Mouse (Mus musculus) neural tube, embryonic 12.5 days (tissue): ENCODE results near the gene N4bp3. TPM values are rescaled to one million over a fixed set of nuclear protein-coding genes. Genes with fewer than 3 reads are reported as not detected.
"Not testable (repeated sequence)": the region's sequence is repeated elsewhere in the genome, so short reads cannot be mapped to it uniquely, and the experiment has no call there.

Experiments
- ATAC-seq: fragments of 200-750 bp; cut with Nextera tagmentation; 2 replicates; pipeline ENCODE4 v1.8.0; 2017; ENCODE audit warnings: low read depth, mild to moderate bottlenecking, moderate TSS enrichment, moderate library complexity; ENCODE audit not compliant: low FRiP score
- H3K27ac ChIP-seq: fragments of 300-500 bp; sonication (generic); 2 replicates; pipeline ENCODE4 v1.5.1; 2016
- H3K27me3 ChIP-seq: fragments of 300-500 bp; sonication (generic); replicated peaks from 2 replicates; pipeline ENCODE4 v1.6.1; 2016; ENCODE audit warnings: mild to moderate bottlenecking
- H3K36me3 ChIP-seq: fragments of 300-500 bp; sonication (generic); 2 replicates; pipeline ENCODE4 v1.6.1; 2016; ENCODE audit warnings: mild to moderate bottlenecking
- H3K4me1 ChIP-seq: fragments of 300-500 bp; sonication (generic); 2 replicates; pipeline ENCODE4 v1.6.1; 2016
- H3K4me2 ChIP-seq: fragments of 300-500 bp; sonication (generic); replicated peaks from 2 replicates; pipeline ENCODE4 v1.6.1; 2016; ENCODE audit warnings: mild to moderate bottlenecking
- H3K4me3 ChIP-seq: fragments of 300-500 bp; sonication (generic); 2 replicates; pipeline ENCODE4 v1.5.1; 2016
- H3K9ac ChIP-seq: fragments of 300-500 bp; sonication (generic); 2 replicates; pipeline ENCODE4 v1.6.1; 2016; ENCODE audit warnings: mild to moderate bottlenecking
- H3K9me3 ChIP-seq: fragments of 300-500 bp; sonication (generic); 2 replicates; pipeline ENCODE4 v1.6.1; 2016; ENCODE audit warnings: mild to moderate bottlenecking
- WGBS: fragments of 180-500 bp; shearing (Covaris S2); methylation state at CpG from one replicate; pipeline ENCODE4 v1.1.7; 2016; 5-methylcytosine and 5-hydroxymethylcytosine counted together
- polyA plus RNA-seq: library from polyadenylated mRNA; unstranded; fragments of >200 nt; fragmentation: Nextera tagmentation; extraction: Ambion mirVana; gene quantifications from 2 replicates; pipeline ENCODE4 v1.2.1, GENCODE M21; 2016

N4bp3 gene
- polyA plus RNA-seq, 1 experiment from 2014 or later = 16.8 TPM

GRCm38 (mm10) chr11:51620084-51620483 is 30.6 kb downstream of the N4bp3 start:
- Histone ChIP-seq H3K9ac (peak overlapping the region; percentile 72), H3K36me3 (peaks cover 33% of the 10 kb centered on the region), H3K4me2 (peak overlapping the region; percentile 84), H3K4me1 (peaks cover 20% of the 10 kb centered on the region), H3K4me3 (peak overlapping the region; percentile 84), H3K27me3 (no peaks in the 10 kb centered on the region), H3K27ac (no peak overlapping the region), H3K9me3 (no peaks in the 10 kb centered on the region)
- ATAC-seq = no peak
- WGBS = 3% methylated on average over 11 of the region's 11 CpGs

GRCm38 (mm10) chr11:51619409-51620060 is 31.1 kb downstream of the N4bp3 start, which contains the start of gene Nhp2:
TSS of gene Nhp2 (plus strand) at chr11:51619735.
- H3K4me1 ChIP-seq = peaks cover 20% of the 10 kb centered on the region
- H3K27ac ChIP-seq = no peak within 1 kb of the TSS
- H3K4me2 ChIP-seq = peak within 1 kb of the TSS; percentile 84
- WGBS = under 1% methylated on average over 51 of the region's 51 CpGs
- peak; percentile 91 for ATAC-seq
- peak within 1 kb of the TSS; percentile 84 for H3K4me3 ChIP-seq
- peaks cover 28% of the 10 kb centered on the region for H3K36me3 ChIP-seq
- peak within 1 kb of the TSS; percentile 72 for H3K9ac ChIP-seq
- no peaks in the 10 kb centered on the region for H3K27me3 ChIP-seq
- no peaks in the 10 kb centered on the region for H3K9me3 ChIP-seq

- H3K27ac ChIP-seq = no peak overlapping the region
- peaks cover 22% of the 10 kb centered on the region for H3K36me3 ChIP-seq
- peak overlapping the region; percentile 17; the same call in 1 of the 2 replicates for H3K9ac ChIP-seq
- no peaks in the 10 kb centered on the region for H3K9me3 ChIP-seq
- 54% methylated on average over 8 of the region's 8 CpGs for WGBS
- H3K4me2 ChIP-seq = peak overlapping the region; percentile 84
- peaks cover 20% of the 10 kb centered on the region for H3K4me1 ChIP-seq
- peak overlapping the region; percentile 84 for H3K4me3 ChIP-seq
- no peaks in the 10 kb centered on the region for H3K27me3 ChIP-seq
- no peak for ATAC-seq
Measured at GRCm38 (mm10) chr11:51618894-51619408, 31.7 kb downstream of the N4bp3 start.

GRCm38 (mm10) chr11:51617693-51618092 is 32.9 kb downstream of the N4bp3 start:
- Histone ChIP-seq H3K4me3 (no peak overlapping the region), H3K9me3 (no peaks in the 10 kb centered on the region), H3K27ac (no peak overlapping the region), H3K4me2 (no peak overlapping the region), H3K36me3 (peaks cover 10% of the 10 kb centered on the region), H3K9ac (no peak overlapping the region), H3K4me1 (peaks cover 20% of the 10 kb centered on the region), H3K27me3 (no peaks in the 10 kb centered on the region)
- WGBS = 7% methylated on average over 4 of the region's 4 CpGs
- no peak for ATAC-seq

GRCm38 (mm10) chr11:51616113-51616512 is 34.5 kb downstream of the N4bp3 start:
- not testable (repeated sequence) for H3K36me3 ChIP-seq, ATAC-seq, H3K9ac ChIP-seq, H3K27me3 ChIP-seq, H3K9me3 ChIP-seq, H3K4me3 ChIP-seq, H3K27ac ChIP-seq
- WGBS = 96% methylated on average over 7 of the region's 7 CpGs
- H3K4me2 ChIP-seq = peak overlapping the region; percentile 59
- peaks cover 20% of the 10 kb centered on the region for H3K4me1 ChIP-seq

GRCm38 (mm10) chr11:51615601-51616000 is 35.0 kb downstream of the N4bp3 start:
- H3K27ac ChIP-seq = no peak overlapping the region
- no peaks in the 10 kb centered on the region for H3K36me3 ChIP-seq
- no peaks in the 10 kb centered on the region for H3K27me3 ChIP-seq
- no peaks in the 10 kb centered on the region for H3K9me3 ChIP-seq
- WGBS = 6% methylated on average over 14 of the region's 14 CpGs
- H3K4me3 ChIP-seq = peak overlapping the region; percentile 24
- peak overlapping the region; percentile 59 for H3K4me2 ChIP-seq
- peak overlapping the region; percentile 42; the same call in 1 of the 2 replicates for H3K9ac ChIP-seq
- peaks cover 14% of the 10 kb centered on the region for H3K4me1 ChIP-seq
- 0 out of 2 replicates have a peak, but pooled peaks have one; percentile 14 for ATAC-seq

GRCm38 (mm10) chr11:51615129-51615528 is 35.5 kb downstream of the N4bp3 start:
- Histone ChIP-seq H3K27me3 (no peaks in the 10 kb centered on the region), H3K4me1 (peaks cover 10% of the 10 kb centered on the region), H3K9me3 (no peaks in the 10 kb centered on the region), H3K9ac (peak overlapping the region; percentile 42; the same call in 1 of the 2 replicates), H3K4me2 (peak overlapping the region; percentile 59), H3K27ac (no peak overlapping the region), H3K4me3 (0 out of 2 replicates have a peak overlapping the region, but pooled peaks have one; percentile 24), H3K36me3 (no peaks in the 10 kb centered on the region)
- 55% methylated on average over 7 of the region's 7 CpGs for WGBS
- ATAC-seq = no peak

GRCm38 (mm10) chr11:51614256-51614655 is 36.4 kb downstream of the N4bp3 start:
- Histone ChIP-seq H3K36me3 (no peaks in the 10 kb centered on the region), H3K9me3 (no peaks in the 10 kb centered on the region), H3K4me1 (peaks cover 8% of the 10 kb centered on the region; the same call in 1 of the 2 replicates), H3K4me2 (no peak overlapping the region), H3K4me3 (no peak overlapping the region), H3K9ac (no peak overlapping the region), H3K27ac (no peak overlapping the region), H3K27me3 (no peaks in the 10 kb centered on the region)
- 84% methylated on average over 8 of the region's 8 CpGs for WGBS
- ATAC-seq = no peak

- 89% methylated on average over 5 of the region's 5 CpGs for WGBS
- H3K4me2 ChIP-seq, H3K27ac ChIP-seq, H3K4me1 ChIP-seq, H3K36me3 ChIP-seq, H3K9ac ChIP-seq, H3K27me3 ChIP-seq, ATAC-seq, H3K9me3 ChIP-seq, H3K4me3 ChIP-seq: not testable (repeated sequence)
Measured at GRCm38 (mm10) chr11:51609940-51610339, 40.7 kb downstream of the N4bp3 start.

GRCm38 (mm10) chr11:51609266-51609909 is 41.3 kb downstream of the N4bp3 start:
- H3K9me3 ChIP-seq = no peaks in the 10 kb centered on the region
- H3K9ac ChIP-seq = no peak overlapping the region
- H3K4me2 ChIP-seq = no peak overlapping the region
- H3K27me3 ChIP-seq = no peaks in the 10 kb centered on the region
- peaks cover 8% of the 10 kb centered on the region for H3K36me3 ChIP-seq
- peaks cover 9% of the 10 kb centered on the region for H3K4me1 ChIP-seq
- no peak overlapping the region for H3K27ac ChIP-seq
- no peak overlapping the region for H3K4me3 ChIP-seq
- ATAC-seq = no peak
- WGBS = 86% methylated on average over 3 of the region's 3 CpGs

- peak overlapping the region; percentile 100 for H3K4me3 ChIP-seq
- no peaks in the 10 kb centered on the region for H3K27me3 ChIP-seq
- peak overlapping the region; percentile 66 for H3K4me2 ChIP-seq
- peak; percentile 75 for ATAC-seq
- WGBS = 11% methylated on average over 15 of the region's 15 CpGs
- peaks cover 25% of the 10 kb centered on the region for H3K4me1 ChIP-seq
- H3K9me3 ChIP-seq = no peaks in the 10 kb centered on the region
- H3K36me3 ChIP-seq = peaks cover 30% of the 10 kb centered on the region
- H3K27ac ChIP-seq = peak overlapping the region; percentile 80
- peak overlapping the region; percentile 64 for H3K9ac ChIP-seq
Measured at GRCm38 (mm10) chr11:51607096-51607738, 43.4 kb downstream of the N4bp3 start.
